Mouse (Mus musculus): ENCODE data around the gene Crebbp.
A peak's percentile ranks its signal among the peaks of the same experiment; 100 is the strongest.
"Not testable (repeated sequence)": the region's sequence is repeated elsewhere in the genome, so short reads cannot be mapped to it uniquely, and the experiment has no call there.

The Crebbp gene

DNA sequence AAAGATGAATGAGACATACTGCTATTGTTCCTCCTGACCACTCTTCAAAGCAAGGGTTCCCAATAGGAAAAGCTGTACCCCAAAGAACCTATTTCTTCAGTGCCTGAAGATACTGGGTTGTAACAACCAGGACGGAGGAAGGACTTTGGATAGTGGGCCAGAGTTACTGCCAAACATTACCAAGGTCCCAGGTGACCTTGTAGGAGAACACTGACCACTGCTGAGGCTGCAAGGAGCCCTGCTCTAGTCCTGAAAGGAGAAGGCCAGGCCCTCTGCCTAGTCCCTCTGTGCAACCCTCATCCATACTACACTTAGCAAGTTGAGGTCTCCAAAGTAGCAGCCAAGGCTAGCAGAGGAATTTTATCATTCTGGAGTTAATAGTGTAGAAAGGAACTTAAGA is 60.7 kb downstream of the Crebbp start:
- no peak for DNase-seq (ENCODE audit: low read depth)

DNA sequence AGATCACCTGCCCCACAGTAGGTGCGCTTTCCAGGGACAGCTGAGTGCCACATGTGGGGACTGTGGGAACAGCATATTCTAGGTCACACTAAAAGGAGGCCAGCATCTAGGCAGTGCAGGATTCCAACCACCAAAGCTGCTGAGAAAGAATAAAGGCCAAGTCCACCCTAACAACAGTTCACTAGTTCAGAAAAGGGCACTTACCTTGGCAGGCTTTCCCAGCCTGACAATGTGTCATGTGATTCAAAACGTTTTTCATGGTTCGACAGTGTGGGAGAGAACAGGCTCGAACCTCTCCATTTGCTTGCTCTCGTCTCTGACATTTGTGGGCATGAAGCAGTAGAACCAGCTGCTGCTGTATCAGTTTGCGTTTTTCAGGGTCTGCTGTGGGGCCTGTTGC is 75.3 kb downstream of the Crebbp start:
- DNase-seq (ENCODE audit: low read depth), result no peak

DNA sequence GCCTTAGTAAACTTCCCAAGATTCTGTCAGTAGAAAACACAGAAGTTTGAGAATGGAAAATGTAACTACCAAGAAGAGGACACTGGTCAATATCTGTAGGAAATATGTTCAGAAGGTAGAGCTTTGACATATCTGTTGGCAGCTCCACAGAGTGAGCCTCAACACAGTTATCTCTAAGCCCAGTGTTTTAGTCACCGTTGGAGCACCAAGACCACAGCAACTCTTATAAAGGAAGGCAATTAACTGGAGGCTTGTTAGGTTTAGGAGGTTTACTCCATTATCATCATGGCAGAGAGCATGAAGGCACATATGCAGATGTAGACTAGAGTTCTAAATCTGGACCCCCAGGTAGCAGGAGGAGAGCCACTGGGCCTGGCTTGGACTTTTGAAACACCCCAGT is 80.0 kb downstream of the Crebbp start:
- DNase-seq (ENCODE audit: low read depth), result no peak

DNA sequence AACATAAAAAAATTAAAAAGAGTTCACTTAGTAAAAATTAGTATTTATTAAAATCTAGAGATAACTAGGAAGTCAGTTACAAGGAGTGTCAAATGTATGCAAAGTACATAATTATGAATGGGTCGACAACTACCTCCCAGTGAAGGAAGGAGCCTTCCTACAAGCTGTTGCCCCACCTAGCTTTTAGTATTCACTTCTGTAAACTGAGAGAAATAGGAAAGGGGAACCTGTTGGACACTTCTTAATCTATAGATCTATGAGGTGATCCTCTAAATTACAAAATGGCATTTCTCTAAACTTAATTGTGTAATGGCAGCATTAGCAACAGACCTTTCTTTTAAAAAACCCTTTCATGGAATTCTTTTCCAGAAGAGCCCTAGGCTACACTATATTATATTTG is 84.9 kb downstream of the Crebbp start:
- no peak for DNase-seq (ENCODE audit: low read depth)

DNA sequence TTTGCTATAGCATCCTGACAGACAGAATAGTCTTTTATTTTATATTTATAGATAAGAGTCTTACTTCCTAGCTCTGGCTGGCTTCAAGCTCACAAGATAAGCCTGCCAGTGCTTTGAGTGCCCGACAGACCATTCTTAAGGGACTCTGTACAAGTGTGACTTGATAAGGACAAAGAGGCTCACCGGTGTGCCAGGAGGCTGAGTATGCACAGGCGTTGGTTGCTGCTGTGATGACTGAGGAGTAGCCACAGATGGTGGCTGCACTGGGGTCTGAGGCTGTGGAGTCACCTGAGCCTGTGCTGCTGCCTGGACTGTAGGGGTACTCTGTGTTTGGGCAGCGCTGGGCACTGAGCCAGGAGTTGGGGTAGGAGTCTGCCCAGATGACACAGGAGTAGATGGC is 96.7 kb downstream of the Crebbp start:
- DNase-seq (ENCODE audit: low read depth), result no peak

- DNase-seq (ENCODE audit: low read depth), result no peak
Observed at GRCm38 (mm10) chr16:4100374-4100773, 113.4 kb downstream of the Crebbp start.

DNA sequence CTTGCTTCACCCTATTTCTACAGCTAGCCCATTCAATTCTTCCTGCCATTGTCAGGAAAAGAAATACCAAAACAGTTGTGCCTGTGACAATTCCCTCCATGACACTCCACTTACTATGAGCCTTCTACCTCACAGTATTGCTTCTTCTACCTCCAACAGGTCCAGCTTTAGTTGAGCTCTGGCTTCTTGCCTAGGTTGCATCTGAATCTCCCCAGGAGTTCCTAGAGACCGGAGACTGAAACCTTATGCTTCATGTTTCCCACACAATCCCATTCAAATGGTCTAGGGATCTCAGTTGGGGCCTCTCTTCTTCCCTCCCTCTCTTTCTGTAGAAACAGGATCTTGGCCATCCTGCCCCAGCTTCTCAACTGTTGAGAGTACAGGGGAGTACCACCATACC is 116.3 kb downstream of the Crebbp start:
- DNase-seq (ENCODE audit: low read depth), result no peak

DNA sequence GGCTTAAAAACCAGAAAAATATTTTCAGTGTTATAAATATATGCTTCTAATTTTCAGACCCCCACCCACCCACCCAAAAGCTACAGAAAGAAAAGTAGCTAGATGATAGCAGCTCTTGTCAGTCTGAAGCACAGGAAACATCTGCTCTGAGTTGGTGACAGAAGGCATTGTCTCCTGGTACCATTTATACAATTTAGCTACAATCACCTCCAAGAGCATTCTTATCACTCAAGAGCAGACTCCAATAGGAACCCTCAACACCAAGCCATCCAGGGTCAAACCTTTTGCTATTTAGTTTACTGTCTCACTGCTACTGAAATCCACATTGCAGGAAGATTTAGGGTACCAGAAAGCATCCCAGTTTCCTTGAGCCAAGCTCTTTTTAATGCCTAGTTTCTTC is 116.9 kb downstream of the Crebbp start:
- DNase-seq (ENCODE audit: low read depth), result no peak

- no peak for DNase-seq (ENCODE audit: low read depth)
Observed at GRCm38 (mm10) chr16:4096141-4096540, 117.7 kb downstream of the Crebbp start.

- DNase-seq (ENCODE audit: low read depth), result no peak
Observed at GRCm38 (mm10) chr16:4087214-4087913, 126.4 kb downstream of the Crebbp start.

- no peak for DNase-seq (ENCODE audit: low read depth)
Observed at GRCm38 (mm10) chr16:4085851-4086387, 127.9 kb downstream of the Crebbp start.

DNA sequence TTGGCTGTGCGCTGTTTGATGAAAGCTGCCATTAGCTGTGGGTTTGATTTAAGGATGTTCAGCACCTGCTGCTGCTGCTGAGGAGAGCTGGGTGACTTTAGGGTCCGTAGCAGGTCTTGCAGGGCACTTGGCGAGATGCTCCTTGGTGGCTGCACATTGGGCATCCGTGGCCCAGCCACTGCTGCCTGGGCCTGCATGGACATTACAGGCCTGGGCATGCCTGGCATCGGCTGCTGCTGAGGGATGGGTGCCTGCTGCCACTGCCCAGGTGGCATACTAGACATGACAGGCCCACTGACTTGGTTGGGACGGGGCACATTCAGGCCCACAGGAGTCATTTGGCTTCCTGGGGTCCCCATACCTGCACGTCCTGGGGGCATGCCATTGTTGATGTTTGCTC is 128.7 kb downstream of the Crebbp start:
- no peak for DNase-seq (ENCODE audit: low read depth)

DNA sequence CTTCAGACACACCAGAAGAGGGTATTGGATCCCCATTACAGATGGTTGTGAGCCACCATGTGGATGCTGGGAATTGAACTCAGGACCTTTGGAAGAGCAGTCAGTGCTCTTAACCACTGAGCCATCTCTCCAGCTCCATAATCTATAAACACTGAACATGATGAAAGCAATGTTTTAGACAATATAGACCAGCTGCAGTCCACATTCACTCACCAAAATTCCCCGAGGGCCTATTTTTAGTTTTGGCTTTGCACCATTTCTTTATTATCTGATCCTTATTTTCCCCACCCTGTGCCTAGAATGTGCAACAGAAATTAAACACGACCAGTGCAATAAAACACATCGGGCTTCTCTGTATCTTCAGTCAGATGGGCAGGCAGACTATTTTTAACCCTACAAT is 133.4 kb downstream of the Crebbp start:
- not testable (repeated sequence) for DNase-seq (ENCODE audit: low read depth)

DNA sequence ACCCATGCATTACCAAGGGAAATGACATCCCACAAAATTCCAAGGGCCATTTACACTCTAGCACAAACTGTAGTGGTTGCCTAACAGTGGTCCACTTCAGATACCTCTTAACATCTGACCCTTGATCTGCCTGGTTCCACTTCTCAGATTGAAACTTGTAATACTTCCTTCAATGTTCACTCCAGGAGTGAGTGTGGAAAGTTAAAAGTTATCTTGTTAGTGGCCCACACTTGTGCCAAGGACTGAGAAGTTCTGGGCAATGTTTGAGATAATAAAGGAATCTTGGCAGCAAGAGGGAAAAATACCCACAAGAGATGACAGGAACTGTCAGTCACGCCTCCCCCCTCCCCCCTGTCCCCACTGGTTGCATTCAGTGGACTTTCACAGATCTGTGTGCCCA is 134.1 kb downstream of the Crebbp start:
- DNase-seq (ENCODE audit: low read depth), result no peak

DNA sequence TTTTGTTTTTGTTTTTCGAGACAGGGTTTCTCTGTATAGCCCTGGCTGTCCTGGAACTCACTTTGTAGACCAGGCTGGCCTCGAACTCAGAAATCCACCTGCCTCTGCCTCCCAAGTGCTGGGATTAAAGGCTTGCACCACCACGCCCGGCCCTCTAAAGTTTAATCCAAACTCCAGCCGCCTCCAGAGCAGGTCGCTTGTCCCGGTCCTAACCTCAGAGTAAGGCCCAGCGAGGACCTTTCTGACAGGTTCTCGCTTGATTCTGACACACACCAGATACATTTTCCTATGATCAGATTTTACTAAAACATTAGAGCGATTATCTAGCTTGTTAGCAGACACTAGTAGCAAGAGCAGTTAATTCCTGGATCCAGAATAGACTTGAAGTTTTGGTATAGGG is 135.5 kb downstream of the Crebbp start:
- peak; percentile 31 for DNase-seq (ENCODE audit: low read depth)

GRCm38 (mm10) chr16:4077384-4078061 is 136.3 kb downstream of the Crebbp start, which contains the start of gene Trap1:
Gene Trap1, minus strand, starts transcription at chr16:4077827.
- peak; percentile 96 for DNase-seq (ENCODE audit: low read depth)

DNA sequence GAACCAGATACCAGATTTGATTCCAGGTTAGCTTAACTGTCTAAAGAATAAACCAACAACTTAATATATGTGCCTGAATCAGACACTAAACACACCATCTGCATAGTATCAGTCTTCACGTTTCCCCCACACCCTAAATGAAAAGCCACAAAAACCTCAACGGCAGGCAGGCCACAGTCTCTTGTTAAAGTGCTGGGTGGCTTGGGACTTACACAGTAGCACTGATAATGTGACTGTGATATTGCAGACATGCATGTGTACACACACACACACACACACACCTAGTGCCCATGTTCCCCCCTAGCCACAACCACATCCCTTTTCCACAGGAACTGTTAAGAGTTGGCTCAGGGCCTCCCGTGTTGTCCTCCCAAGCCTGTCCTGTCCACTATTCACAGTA is 139.0 kb downstream of the Crebbp start:
- DNase-seq (ENCODE audit: low read depth), result peak; percentile 48

- DNase-seq (ENCODE audit: low read depth), result peak; percentile 15
Observed at GRCm38 (mm10) chr16:4074297-4074696, 139.5 kb downstream of the Crebbp start.

GRCm38 (mm10) chr16:4068588-4068987 is 145.2 kb downstream of the Crebbp start:
- DNase-seq (ENCODE audit: low read depth), result peak; percentile 68

- DNase-seq (ENCODE audit: low read depth), result no peak
Observed at GRCm38 (mm10) chr16:4064945-4065344, 148.9 kb downstream of the Crebbp start.

- DNase-seq (ENCODE audit: low read depth), result no peak
Observed at GRCm38 (mm10) chr16:4053811-4054210, 160.0 kb downstream of the Crebbp start.

DNA sequence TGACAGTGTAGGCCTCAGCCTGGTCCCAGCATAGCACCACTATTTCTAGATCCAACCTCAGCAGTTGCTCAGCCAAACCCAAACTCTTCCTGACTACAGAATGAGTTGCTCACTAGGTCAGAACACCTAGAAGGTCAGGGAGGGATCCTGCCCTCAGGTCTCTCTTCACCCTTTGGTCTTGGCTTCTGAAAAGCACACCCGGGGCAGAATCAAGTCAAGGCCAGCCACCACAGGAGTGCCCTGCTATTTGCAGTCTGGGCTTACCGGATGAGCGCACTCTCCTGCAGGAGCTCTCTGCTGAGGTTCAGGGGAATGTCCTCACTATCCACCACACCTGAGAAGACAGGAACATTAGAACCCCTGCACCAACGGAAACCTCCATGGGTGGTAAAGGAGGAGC is 161.2 kb downstream of the Crebbp start:
- no peak for DNase-seq (ENCODE audit: low read depth)

DNA sequence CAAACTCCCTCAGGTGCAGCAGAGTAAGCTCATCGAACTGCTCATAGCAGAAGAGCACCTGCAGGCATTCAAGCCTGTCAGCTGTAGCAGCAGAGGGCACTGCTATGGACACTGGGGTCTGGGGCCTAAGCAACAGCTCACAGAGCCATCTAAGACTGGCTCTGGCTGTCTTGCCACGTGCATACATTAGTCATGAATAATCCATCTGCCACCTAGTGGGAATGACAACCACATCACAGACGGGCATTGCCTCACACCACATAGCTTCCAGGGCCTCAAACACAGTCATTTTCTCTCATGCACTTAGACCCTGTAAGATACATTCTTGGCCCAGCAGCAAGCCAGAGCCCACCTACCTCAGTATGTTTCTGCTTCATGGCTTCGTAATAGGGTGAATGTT is 168.3 kb downstream of the Crebbp start:
- DNase-seq (ENCODE audit: low read depth), result no peak

- no peak for DNase-seq (ENCODE audit: low read depth)
Observed at GRCm38 (mm10) chr16:4044093-4044492, 169.7 kb downstream of the Crebbp start.

Data from induced T-regulatory cell, adult 2 months (primary cell).